9 mouse cellular contexts compared by ENCODE assay signal in genomic region chr16:74648384-74648783, GRCm38 (mm10).
A peak's percentile ranks its signal among the peaks of the same experiment; 100 is the strongest.
DNase-seq lines count a peak whose midpoint lies in the region.
"Had no signal": no experiment of that assay in that cellular context is flagged by ENCODE, and none has a peak within 500 bp of the region (broad histone marks: within the 10 kb centered on the region; RNA-seq: fewer than 3 reads in every experiment).

No protein-coding gene starts in this region.

- peak; percentile 7 to 9 for DNase-seq in cerebellum, postnatal 14 days
- DNase-seq in cerebellum, postnatal 25 days = no peak
- peak; percentile 7 to 10 for DNase-seq in kidney, postnatal 36 days
- DNase-seq in kidney, adult 11 months = no peak
- peak; percentile 19 for DNase-seq in ES-CJ7 (ENCODE audit: low read depth, low spot score)
- peak; percentile 4 for DNase-seq in fibroblast of lung, adult 2 months (ENCODE audit: low read depth)
- no peak for DNase-seq in right cerebral cortex, postnatal 10 days (ENCODE audit: low spot score in 2 of 2)
- DNase-seq in natural killer cell, adult 2 months (ENCODE audit: low spot score in 2 of 2) = no peak
- DNase-seq: cerebellum, adult 9-10 months had no signal

Comparison
In these comparisons a context has a peak if more than half of its experiments do, and no peak if none do; other contexts are left out.
1. DNase-seq: peak in cerebellum, postnatal 14 days (2 of 2), kidney, postnatal 36 days (2 of 2), ES-CJ7 (single experiment) and fibroblast of lung, adult 2 months (single experiment); none in cerebellum, postnatal 25 days (0 of 2), kidney, adult 11 months (single experiment), right cerebral cortex, postnatal 10 days (0 of 2) and natural killer cell, adult 2 months (0 of 2).